ENCODE assay signal across 7 mouse cellular contexts in genomic region chrX:11806896-11807252, GRCm38 (mm10).
DNase-seq lines count a peak whose midpoint lies in the region; ATAC-seq and TF ChIP-seq lines count a peak whose summit lies in the region.

No protein-coding gene starts in this region.

- peak overlapping the region; percentile 64 for H3K4me2 ChIP-seq in embryonic facial prominence, embryonic 13.5 days
- peak overlapping the region; percentile 52 for H3K4me2 ChIP-seq in neural tube, embryonic 11.5 days (ENCODE audit: low read depth)

- no peak for ATAC-seq in embryonic facial prominence, embryonic 13.5 days (ENCODE audit: insufficient number of reproducible peaks, insufficient read depth, low FRiP score, low TSS enrichment, low read depth)
- ATAC-seq in inflammation-experienced regulatory T-cells, adult 6 months: peak; percentile 41
- ATAC-seq in neural tube, embryonic 11.5 days (ENCODE audit: insufficient read depth, low FRiP score, low TSS enrichment): peak; percentile 24; the same call in 1 of the 2 replicates
- no peak for ATAC-seq in megakaryocyte-erythroid progenitor cell, adult 5-6 weeks (replicated peaks; ENCODE audit: low FRiP score, low TSS enrichment, poor library complexity, severe bottlenecking)

- intact Hi-C loops in left cerebral cortex, adult 2 months (cut with DNase I): loop anchor here (5.0 to 10.0 kb wide), 3 partner anchors 172 to 345 kb away; no protein-coding TSS in a partner anchor

- peak overlapping the region; percentile 64 for H3K9ac ChIP-seq in embryonic facial prominence, embryonic 13.5 days
- H3K9ac ChIP-seq in neural tube, embryonic 11.5 days (ENCODE audit: low read length): peak overlapping the region; percentile 49

- H3K4me1 ChIP-seq in embryonic facial prominence, embryonic 13.5 days: peaks cover 20% of the 10 kb centered on the region
- peaks cover 3% of the 10 kb centered on the region; the same call in 1 of the 2 replicates for H3K4me1 ChIP-seq in neural tube, embryonic 11.5 days (ENCODE audit: control insufficient read depth, insufficient read depth, low read length)

- peaks cover 89% of the 10 kb centered on the region for H3K27me3 ChIP-seq in embryonic facial prominence, embryonic 13.5 days
- H3K27me3 ChIP-seq in neural tube, embryonic 11.5 days (ENCODE audit: control insufficient read depth, insufficient read depth, low read length): peaks cover 23% of the 10 kb centered on the region

- no peaks in the 10 kb centered on the region for H3K36me3 ChIP-seq in embryonic facial prominence, embryonic 13.5 days
- H3K36me3 ChIP-seq in neural tube, embryonic 11.5 days (ENCODE audit: control insufficient read depth, insufficient read depth, low read length): no peaks in the 10 kb centered on the region

- H3K27ac ChIP-seq in left cerebral cortex, adult 2 months: peak overlapping the region; percentile 76
- H3K27ac ChIP-seq in embryonic facial prominence, embryonic 13.5 days: peak overlapping the region; percentile 16; the same call in 1 of the 2 replicates
- H3K27ac ChIP-seq in neural tube, embryonic 11.5 days (ENCODE audit: low read depth, low read length): peak overlapping the region; percentile 58

- H3K9me3 ChIP-seq in embryonic facial prominence, embryonic 13.5 days: no peaks in the 10 kb centered on the region
- H3K9me3 ChIP-seq in neural tube, embryonic 11.5 days (ENCODE audit: control insufficient read depth, low read length): no peaks in the 10 kb centered on the region

- WGBS in embryonic facial prominence, embryonic 13.5 days: 5% methylated on average over 22 of the region's 22 CpGs
- WGBS in neural tube, embryonic 11.5 days: 11% methylated on average over 22 of the region's 22 CpGs

- no peak for TF ChIP-seq CTCF in left cerebral cortex, adult 2 months (IDR thresholded peaks at IDR 0.05)

- H3K4me3 ChIP-seq in left cerebral cortex, adult 2 months: peak overlapping the region; percentile 48
- H3K4me3 ChIP-seq in embryonic facial prominence, embryonic 13.5 days: peak overlapping the region; percentile 45
- peak overlapping the region; percentile 31 for H3K4me3 ChIP-seq in neural tube, embryonic 11.5 days (ENCODE audit: low read depth, low read length)

- peak in 1 of 2 experiments; percentile 28 for DNase-seq in left cerebral cortex, adult 2 months (ENCODE audit: extremely low spot score in 1 of 2, low spot score in 2 of 2)
- DNase-seq in left cerebral cortex, adult 9 months (ENCODE audit: low spot score in 2 of 2): no peak
- DNase-seq in neural tube, embryonic 11.5 days (ENCODE audit: low spot score): no peak
- no peak for DNase-seq in layer of hippocampus, postnatal 25 days (ENCODE audit: extremely low spot score in 1 of 2, low spot score in 1 of 2)

Comparison
In these comparisons a context has a peak if more than half of its experiments do, and no peak if none do; other contexts are left out.
1. H3K27ac ChIP-seq: peak in every context shown above with its lines; median percentile 76 in left cerebral cortex, adult 2 months; 58 in neural tube, embryonic 11.5 days; 16 in embryonic facial prominence, embryonic 13.5 days.
2. ATAC-seq: peak in inflammation-experienced regulatory T-cells, adult 6 months (single experiment) and neural tube, embryonic 11.5 days (single experiment); none in embryonic facial prominence, embryonic 13.5 days (single experiment) and megakaryocyte-erythroid progenitor cell, adult 5-6 weeks (single experiment).
3. Peak in every context shown above with its lines, with median percentiles within 50 percentile points of each other: H3K4me3 ChIP-seq.